Mouse (Mus musculus) large intestine, adult 2 months (tissue): ENCODE measurements around the gene 2310009B15Rik. TPM values are rescaled to one million over a fixed set of nuclear protein-coding genes. Genes with fewer than 3 reads are reported as not detected.

ENCODE experiments used
- DNase-seq: peaks from one replicate; pipeline ENCODE4 v3.0.0-alpha.2; 2012; ENCODE audit warnings: low read depth, low spot score
- WGBS: fragments of 180-500 bp; shearing (Covaris S2); methylation state at CpG from one replicate; pipeline ENCODE4 v1.1.7; 2018; 5-methylcytosine and 5-hydroxymethylcytosine counted together
- polyA plus RNA-seq: library from polyadenylated mRNA; depleted of rRNA; stranded (reverse); fragments of >200 nt; gene quantifications from 2 replicates; pipeline ENCODE4 v1.2.3, GENCODE M21; 2012; rRNA removed

2310009B15Rik gene
- polyA plus RNA-seq, 1 experiment, result 16.3 TPM

- DNase-seq, result no peak
These were observed 13.1 kb downstream of the 2310009B15Rik start for GRCm38 (mm10) chr1:138843361-138844091.

GRCm38 (mm10) chr1:138842756-138843155, 13.9 kb downstream of the 2310009B15Rik start:
- no peak for DNase-seq
- WGBS, result 10% methylated on average over 10 of the region's 10 CpGs

More at GRCm38 (mm10) chr1:138843361-138844091, 13.1 kb downstream of the 2310009B15Rik start:
- WGBS, result 2% methylated on average over 35 of the region's 35 CpGs

GRCm38 (mm10) chr1:138842315-138842714, 14.3 kb downstream of the 2310009B15Rik start:
- WGBS, result 6% methylated on average over 8 of the region's 8 CpGs
- DNase-seq, result no peak

DNA sequence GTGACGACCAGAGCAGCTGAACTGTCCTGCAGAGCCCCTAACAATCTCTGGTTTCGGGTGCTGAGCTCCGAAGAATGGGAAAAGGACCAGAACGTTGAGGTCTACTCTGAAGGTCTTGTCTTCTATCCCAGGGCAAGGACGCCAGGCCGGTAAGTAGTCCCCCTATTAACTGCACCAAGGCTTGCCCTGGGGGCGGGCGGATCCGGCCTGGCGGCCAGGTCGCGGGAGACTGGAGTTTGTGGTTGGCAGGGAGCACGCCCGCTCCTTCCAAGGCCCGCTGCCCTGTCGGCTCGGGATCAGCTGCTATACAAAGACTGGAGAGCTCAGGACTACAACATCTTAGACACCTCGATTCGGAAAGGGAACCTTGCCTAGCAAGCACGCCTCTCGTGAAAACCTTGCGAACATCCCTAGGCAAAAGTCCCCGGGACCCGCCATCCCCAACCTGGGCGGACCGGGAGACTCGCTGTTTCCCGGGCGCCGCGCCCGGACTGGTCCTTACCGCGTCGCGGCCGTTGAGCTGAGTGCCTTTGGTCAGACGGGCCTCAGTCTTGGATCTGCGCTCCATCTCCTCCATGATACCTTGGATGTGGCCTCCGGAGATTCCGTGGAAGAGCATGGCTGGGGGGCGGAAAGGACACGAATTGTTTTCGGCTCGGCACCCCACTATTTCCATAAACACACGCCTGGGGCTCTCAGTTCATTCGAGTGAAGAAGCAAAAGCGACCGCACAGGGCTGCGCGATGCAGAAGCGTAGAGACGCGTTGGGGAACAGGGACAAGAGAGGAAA, 15.2 kb downstream of the 2310009B15Rik start:
- 5% methylated on average over 54 of the region's 54 CpGs for WGBS
- DNase-seq, result no peak

GRCm38 (mm10) chr1:138840440-138841305, 16.0 kb downstream of the 2310009B15Rik start:
- WGBS, result 18% methylated on average over 25 of the region's 25 CpGs
- DNase-seq, result no peak

DNA sequence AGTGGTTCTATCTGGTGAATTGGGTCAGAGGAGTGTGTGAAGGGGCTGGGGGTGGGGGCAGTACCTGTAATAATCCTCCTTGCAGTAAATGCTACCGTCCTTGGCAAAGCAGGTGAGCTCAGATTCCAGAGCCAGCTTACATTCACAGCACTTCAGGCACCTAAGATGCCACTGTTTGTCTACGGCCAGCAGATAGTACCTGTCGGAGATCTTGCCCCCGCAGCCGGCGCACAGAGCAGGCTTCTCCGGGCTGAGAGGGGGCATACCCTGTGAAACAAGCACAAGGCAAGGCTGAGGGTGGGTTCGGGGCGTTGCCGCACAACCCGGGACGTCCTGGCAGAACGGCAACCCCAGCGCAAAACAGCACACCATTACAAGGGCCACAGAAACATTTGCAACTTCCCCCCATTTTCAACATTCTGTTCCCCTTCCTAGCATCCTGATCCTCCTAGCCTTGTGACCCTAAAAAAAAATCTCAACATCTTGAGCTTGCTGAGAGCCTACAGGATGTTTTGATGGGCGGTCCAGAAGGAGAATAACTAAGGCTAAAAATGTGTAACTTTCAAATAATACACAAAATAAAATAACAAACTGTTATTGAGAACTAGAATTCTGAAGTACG, 16.7 kb downstream of the 2310009B15Rik start:
- no peak for DNase-seq
- 16% methylated on average over 16 of the region's 16 CpGs for WGBS

GRCm38 (mm10) chr1:138839291-138839690, 17.4 kb downstream of the 2310009B15Rik start:
- WGBS, result 28% methylated on average over 2 of the region's 2 CpGs
- DNase-seq, result no peak

DNA sequence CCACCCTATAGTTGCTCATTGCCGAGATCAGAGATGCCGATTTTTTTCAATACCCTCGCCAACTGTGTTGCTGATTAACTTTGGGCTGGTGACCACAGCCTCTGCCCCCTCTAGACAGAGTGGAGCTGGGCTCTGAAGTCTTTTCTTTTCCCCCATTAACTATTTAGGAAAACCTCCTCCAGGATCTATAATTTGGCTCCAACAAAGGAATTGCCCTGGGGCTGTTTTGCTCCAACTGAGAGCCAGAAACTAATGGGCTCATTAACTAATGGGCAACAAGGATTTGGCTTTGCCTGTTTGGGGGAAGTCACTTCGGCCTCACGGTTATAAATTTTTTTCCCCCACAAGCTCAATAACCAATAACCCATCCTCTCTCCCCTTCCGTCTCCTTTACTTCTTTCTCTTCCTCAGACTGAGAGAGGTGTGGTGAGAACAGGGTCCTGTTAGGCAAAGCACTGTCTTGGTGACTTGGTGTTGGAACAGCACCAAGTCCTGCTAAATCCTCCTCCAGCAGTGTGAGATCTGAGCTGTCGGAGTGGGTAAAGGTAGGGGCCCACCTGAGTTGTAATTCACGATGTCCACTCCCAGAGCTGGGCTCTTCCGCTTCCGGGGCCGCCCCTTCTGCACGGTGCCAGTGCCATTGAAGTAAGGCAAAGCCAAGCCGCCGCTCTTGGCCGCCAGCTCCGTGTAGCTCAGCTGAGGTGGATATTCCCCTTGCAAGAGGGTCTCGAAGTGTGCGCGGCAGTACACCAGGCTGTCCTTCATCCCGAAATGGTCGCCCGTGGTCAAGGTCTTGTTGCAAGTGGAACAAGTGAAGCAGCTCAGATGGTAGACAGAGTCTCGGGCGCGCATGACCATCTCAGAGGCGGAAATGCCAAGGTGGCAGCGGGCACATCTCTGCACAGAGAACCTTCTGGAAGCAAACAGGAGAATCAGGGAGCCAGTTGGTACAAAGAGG, 18.6 kb downstream of the 2310009B15Rik start:
- no peak for DNase-seq

DNA sequence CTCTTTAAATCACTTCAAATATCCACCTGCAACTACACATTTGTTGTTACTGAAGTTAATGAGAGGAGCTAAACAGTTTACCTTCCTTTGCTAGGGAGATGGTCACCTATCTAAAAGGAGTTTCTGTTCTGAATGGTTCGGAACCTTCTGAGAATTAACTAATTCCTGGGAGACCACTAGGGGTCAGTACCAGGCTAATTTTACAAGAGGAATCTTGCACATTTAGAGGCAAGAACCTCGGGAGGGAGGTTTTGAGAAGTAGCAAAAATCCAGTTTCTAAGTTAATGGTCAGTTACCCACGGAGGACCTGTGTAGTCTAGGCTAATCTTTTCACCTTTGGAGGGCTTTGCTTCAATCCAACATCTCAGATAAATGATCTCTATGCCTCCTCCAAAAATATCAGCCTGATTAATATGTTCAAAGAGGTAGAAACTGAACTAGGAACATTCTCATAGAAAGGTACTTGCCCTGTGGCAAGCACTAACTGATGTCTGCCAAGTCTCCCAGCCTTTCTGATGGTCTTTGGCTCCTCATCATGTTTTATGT, 21.2 kb downstream of the 2310009B15Rik start:
- no peak for DNase-seq
- WGBS, result under 1% methylated on average over 3 of the region's 3 CpGs

More for the DNA sequence above, 18.6 kb downstream of the 2310009B15Rik start:
- WGBS, result 22% methylated on average over 27 of the region's 27 CpGs

DNA sequence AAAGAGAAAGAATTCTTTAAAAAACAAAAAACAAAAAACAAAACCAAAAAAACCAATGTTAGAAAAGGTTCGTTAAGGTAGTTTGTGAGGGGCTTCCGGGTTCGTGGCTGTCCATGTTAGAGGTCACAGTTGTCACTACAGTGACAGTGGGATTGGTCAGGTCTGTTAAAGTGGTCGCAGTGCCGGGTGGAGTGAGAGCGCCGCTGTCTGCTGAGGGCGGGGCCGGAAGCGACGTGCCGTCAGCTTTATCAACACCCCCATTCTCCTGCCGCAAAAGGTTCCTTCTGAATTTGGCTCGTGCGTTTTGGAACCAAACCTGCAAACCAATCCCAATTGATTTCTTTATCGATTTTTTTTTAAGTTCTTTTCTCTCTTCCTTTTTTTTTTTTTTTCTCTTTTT, 25.3 kb downstream of the 2310009B15Rik start:
- 6% methylated on average over 16 of the region's 16 CpGs for WGBS
- no peak for DNase-seq

GRCm38 (mm10) chr1:138826841-138827240, 29.8 kb downstream of the 2310009B15Rik start:
- 61% methylated on average over 6 of the region's 6 CpGs for WGBS
- no peak for DNase-seq

GRCm38 (mm10) chr1:138822985-138823322, 33.7 kb downstream of the 2310009B15Rik start:
- WGBS, result 90% methylated on average over 1 of the region's 1 CpGs
- DNase-seq, result no peak

- WGBS, result 85% methylated on average over 7 of the region's 7 CpGs
- no peak for DNase-seq
These were observed 34.2 kb downstream of the 2310009B15Rik start for GRCm38 (mm10) chr1:138822255-138822984.

Other genes starting within 250 kb of the 2310009B15Rik start
- gene Nek7, start 236.7 kb downstream of the 2310009B15Rik start, polyA plus RNA-seq, result 3.7 and 5.2 TPM in 2 replicates
- gene Lhx9, start 8.3 kb downstream of the 2310009B15Rik start, polyA plus RNA-seq, result not detected in 2 replicates
- 3.3 and 12.9 TPM in 2 replicates for gene Dennd1b, start 106.6 kb upstream of the 2310009B15Rik start, polyA plus RNA-seq